Mouse (Mus musculus) forebrain, embryonic 15.5 days (tissue): ENCODE data around the gene Tmem145. TPM values are rescaled to one million over a fixed set of nuclear protein-coding genes. Genes with fewer than 3 reads are reported as not detected.
"Not testable (repeated sequence)": the region's sequence is repeated elsewhere in the genome, so short reads cannot be mapped to it uniquely, and the experiment has no call there.

Experiments used
- ATAC-seq: fragments of 200-750 bp; cut with Nextera tagmentation; replicated peaks from 2 replicates; pipeline ENCODE4 v1.8.0; 2017; ENCODE audit warnings: mild to moderate bottlenecking, moderate TSS enrichment, moderate library complexity
- H3K27ac ChIP-seq: fragments of 300-500 bp; sonication (generic); replicated peaks from 2 replicates; pipeline ENCODE4 v1.5.1; 2015; ENCODE audit warnings: mild to moderate bottlenecking, inconsistent platforms
- H3K27me3 ChIP-seq: fragments of 300-500 bp; sonication (generic); 2 replicates; pipeline ENCODE4 v1.6.1; 2015; ENCODE audit warnings: inconsistent platforms
- H3K36me3 ChIP-seq: fragments of 300-500 bp; sonication (generic); 2 replicates; pipeline ENCODE4 v1.6.1; 2015; ENCODE audit warnings: mild to moderate bottlenecking, inconsistent platforms
- H3K4me1 ChIP-seq: fragments of 300-500 bp; sonication (generic); 2 replicates; pipeline ENCODE4 v1.6.1; 2015; ENCODE audit warnings: inconsistent platforms
- H3K4me2 ChIP-seq: fragments of 300-500 bp; sonication (generic); replicated peaks from 2 replicates; pipeline ENCODE4 v1.6.1; 2015; ENCODE audit warnings: mild to moderate bottlenecking, inconsistent platforms
- H3K4me3 ChIP-seq: fragments of 300-500 bp; sonication (generic); 2 replicates; pipeline ENCODE4 v1.5.1; 2015; ENCODE audit warnings: mild to moderate bottlenecking, inconsistent platforms
- H3K9ac ChIP-seq: fragments of 300-500 bp; sonication (generic); replicated peaks from 2 replicates; pipeline ENCODE4 v1.6.1; 2015; ENCODE audit warnings: mild to moderate bottlenecking, inconsistent platforms
- H3K9me3 ChIP-seq: fragments of 300-500 bp; sonication (generic); 2 replicates; pipeline ENCODE4 v1.6.1; 2016; ENCODE audit warnings: inconsistent platforms
- WGBS: fragments of 180-500 bp; shearing (Covaris S2); methylation state at CpG from one replicate; pipeline ENCODE4 v1.1.7; 2015; ENCODE audit warnings: mixed read lengths; 5-methylcytosine and 5-hydroxymethylcytosine counted together
- polyA plus RNA-seq: library from polyadenylated mRNA; unstranded; fragments of >200 nt; fragmentation: Nextera tagmentation; extraction: Ambion mirVana; gene quantifications from 2 replicates; pipeline ENCODE4 v1.2.1, GENCODE M21; 2015

Tmem145 gene
- polyA plus RNA-seq, 1 experiment from 2014 or later, result 32.3 TPM

DNA sequence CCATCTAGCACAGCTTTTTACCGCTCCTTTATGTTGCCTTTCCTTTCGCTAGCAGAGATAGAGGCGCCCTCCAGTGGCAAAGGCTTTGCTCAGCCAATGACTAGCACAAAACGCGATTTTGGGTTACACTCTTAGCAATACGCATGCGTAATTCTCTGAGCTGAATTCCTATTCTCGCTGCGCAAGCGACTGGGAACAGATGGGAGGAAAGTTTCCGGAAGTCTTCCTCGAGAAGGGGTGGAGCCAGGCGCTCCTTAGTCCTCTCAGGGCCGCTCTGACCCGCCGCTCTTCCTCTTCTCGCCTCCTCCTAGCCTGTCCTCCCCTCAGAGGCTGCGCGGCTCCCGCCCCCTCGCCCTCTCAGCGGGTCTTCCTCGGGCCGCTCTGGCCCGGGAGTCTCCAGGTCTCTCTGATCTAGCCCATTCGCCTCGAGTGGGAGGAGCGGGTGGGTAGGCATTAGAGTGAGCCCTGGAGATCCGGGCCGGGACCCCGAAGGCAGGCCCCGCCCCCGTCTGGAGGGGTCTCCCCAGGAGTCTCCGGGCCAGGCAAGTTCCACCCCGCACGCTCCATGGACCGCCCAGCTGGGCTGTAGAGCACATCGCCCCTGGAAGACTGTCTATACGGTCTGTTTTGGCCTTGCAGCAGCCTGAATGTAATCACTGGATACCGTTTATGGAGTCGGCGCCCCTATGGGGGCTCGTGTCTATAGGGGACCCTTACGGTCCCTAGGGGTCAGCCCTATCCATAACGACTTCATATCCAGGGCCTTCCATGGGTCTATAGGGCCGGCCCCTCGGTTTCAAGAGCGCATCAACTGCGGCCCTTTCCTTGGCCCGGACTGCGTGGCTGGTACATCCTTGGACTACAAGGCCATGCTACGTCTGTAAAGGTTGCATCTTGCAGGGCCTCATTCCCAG, 10.9 kb downstream of the Tmem145 start, which contains the start of gene Megf8:
Megf8 (plus strand) TSS at position 633 of the 914 bp plus-strand sequence.
- Histone ChIP-seq H3K27ac (peak within 1 kb of the TSS; percentile 88), H3K36me3 (no peaks in the 10 kb centered on the region), H3K9ac (peak within 1 kb of the TSS; percentile 79), H3K27me3 (peaks cover 33% of the 10 kb centered on the region), H3K4me2 (peak within 1 kb of the TSS; percentile 91), H3K9me3 (no peaks in the 10 kb centered on the region), H3K4me3 (peak within 1 kb of the TSS; percentile 73), H3K4me1 (peaks cover 41% of the 10 kb centered on the region)
- peak; percentile 98 for ATAC-seq
- under 1% methylated on average over 52 of the region's 52 CpGs for WGBS

GRCm38 (mm10) chr7:25317446-25317999, 11.6 kb downstream of the Tmem145 start:
- Histone ChIP-seq H3K36me3 (no peaks in the 10 kb centered on the region), H3K9me3 (no peaks in the 10 kb centered on the region), H3K4me3 (peak overlapping the region; percentile 73), H3K4me2 (peak overlapping the region; percentile 91), H3K9ac (peak overlapping the region; percentile 79), H3K4me1 (peaks cover 46% of the 10 kb centered on the region), H3K27me3 (peaks cover 27% of the 10 kb centered on the region), H3K27ac (peak overlapping the region; percentile 88)
- WGBS, result 12% methylated on average over 21 of the region's 21 CpGs
- 0 out of 2 replicates have a peak, but pooled peaks have one; percentile 1 for ATAC-seq

DNA sequence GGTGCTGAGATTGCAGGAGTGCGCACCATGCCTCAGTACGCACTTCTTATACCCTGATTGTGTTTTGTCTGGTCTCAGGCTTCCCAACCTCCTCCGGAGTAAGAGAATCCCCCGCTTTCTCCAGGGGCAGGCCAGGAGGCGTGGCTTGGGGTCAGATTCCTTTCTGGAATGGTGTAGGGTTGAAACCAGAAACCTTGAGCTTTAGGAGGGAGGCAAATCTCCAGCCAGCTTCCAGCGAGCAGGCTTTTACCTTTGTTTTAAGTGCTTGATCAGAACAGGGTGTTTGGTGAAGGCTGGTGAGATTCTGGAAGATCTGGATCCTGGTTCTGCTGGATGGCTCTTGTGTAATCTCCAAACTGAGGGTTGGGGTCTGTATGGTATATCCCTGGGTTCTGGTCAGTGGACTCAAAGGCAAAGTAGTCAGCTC, 16.2 kb downstream of the Tmem145 start:
- H3K27me3 ChIP-seq, result no peaks in the 10 kb centered on the region
- 0 out of 2 replicates have a peak overlapping the region, but pooled peaks have one; percentile 9 for H3K9ac ChIP-seq
- no peak overlapping the region for H3K4me2 ChIP-seq
- no peaks in the 10 kb centered on the region for H3K9me3 ChIP-seq
- H3K4me3 ChIP-seq, result no peak overlapping the region
- WGBS, result 6% methylated on average over 6 of the region's 6 CpGs
- no peak for ATAC-seq
- peak overlapping the region; percentile 13; the same call in 1 of the 2 replicates for H3K27ac ChIP-seq
- H3K36me3 ChIP-seq, result no peaks in the 10 kb centered on the region
- peaks cover 27% of the 10 kb centered on the region for H3K4me1 ChIP-seq

GRCm38 (mm10) chr7:25323219-25323618, 17.3 kb downstream of the Tmem145 start:
- no peak overlapping the region for H3K4me3 ChIP-seq
- H3K9me3 ChIP-seq, result no peaks in the 10 kb centered on the region
- H3K4me2 ChIP-seq, result no peak overlapping the region
- H3K36me3 ChIP-seq, result 0 out of 2 replicates have a peak, but pooled peaks cover 2% of the 10 kb centered on the region
- WGBS, result 91% methylated on average over 2 of the region's 2 CpGs
- H3K27me3 ChIP-seq, result no peaks in the 10 kb centered on the region
- H3K27ac ChIP-seq, result no peak overlapping the region
- peaks cover 18% of the 10 kb centered on the region for H3K4me1 ChIP-seq
- H3K9ac ChIP-seq, result no peak overlapping the region
- ATAC-seq, result no peak

- not testable (repeated sequence) for H3K27me3 ChIP-seq, H3K9ac ChIP-seq, H3K4me3 ChIP-seq, ATAC-seq, H3K4me2 ChIP-seq, H3K9me3 ChIP-seq, H3K27ac ChIP-seq
- H3K36me3 ChIP-seq, result peaks cover 12% of the 10 kb centered on the region
- peaks cover 12% of the 10 kb centered on the region for H3K4me1 ChIP-seq
- 94% methylated on average over 6 of the region's 6 CpGs for WGBS
Measured at GRCm38 (mm10) chr7:25325431-25325830, 19.5 kb downstream of the Tmem145 start.

- no peak for ATAC-seq
- H3K9ac ChIP-seq, result no peak overlapping the region
- no peaks in the 10 kb centered on the region for H3K9me3 ChIP-seq
- no peak overlapping the region for H3K4me3 ChIP-seq
- 86% methylated on average over 8 of the region's 8 CpGs for whole genome bisulfite sequencing
- H3K27me3 ChIP-seq, result no peaks in the 10 kb centered on the region
- H3K4me1 ChIP-seq, result peaks cover 10% of the 10 kb centered on the region
- H3K4me2 ChIP-seq, result no peak overlapping the region
- H3K36me3 ChIP-seq, result peaks cover 20% of the 10 kb centered on the region
- H3K27ac ChIP-seq, result no peak overlapping the region
Measured at GRCm38 (mm10) chr7:25326233-25326632, 20.3 kb downstream of the Tmem145 start.

DNA sequence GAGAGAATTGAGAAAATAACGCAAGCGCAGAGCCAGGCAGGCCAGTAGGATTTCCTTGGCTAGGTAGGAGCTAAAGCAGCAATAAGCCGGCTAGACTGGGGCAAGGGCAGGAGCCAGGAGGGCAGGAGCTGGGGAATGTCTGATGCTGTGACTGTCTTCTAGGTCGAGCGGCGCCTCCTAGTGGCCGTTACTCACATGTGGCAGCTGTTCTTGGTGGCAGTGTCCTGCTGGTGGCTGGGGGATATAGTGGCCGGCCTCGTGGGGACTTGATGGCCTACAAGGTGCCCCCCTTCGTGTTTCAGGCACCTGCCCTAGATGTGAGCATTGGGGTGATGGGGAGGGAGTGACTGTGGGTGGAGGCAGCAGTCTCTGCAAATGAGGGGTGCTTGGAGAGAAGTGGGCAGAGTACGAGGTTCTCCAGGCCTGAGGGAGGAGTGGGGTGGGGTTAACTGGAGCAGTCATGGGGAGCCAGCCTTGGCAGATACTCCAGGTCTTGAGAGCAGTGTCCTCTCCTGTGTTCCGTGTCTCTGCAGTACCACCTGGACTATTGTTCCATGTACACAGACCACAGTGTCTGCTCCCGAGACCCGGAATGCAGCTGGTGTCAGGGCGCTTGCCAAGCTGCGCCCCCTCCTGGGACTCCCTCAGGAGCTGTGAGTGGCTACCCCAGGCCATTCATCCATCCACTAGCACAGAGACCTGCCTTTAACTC, 27.8 kb downstream of the Tmem145 start:
- H3K4me2 ChIP-seq, result no peak overlapping the region
- WGBS, result 38% methylated on average over 16 of the region's 16 CpGs
- H3K36me3 ChIP-seq, result peaks cover 49% of the 10 kb centered on the region
- no peak overlapping the region for H3K4me3 ChIP-seq
- H3K27me3 ChIP-seq, result no peaks in the 10 kb centered on the region
- no peaks in the 10 kb centered on the region for H3K4me1 ChIP-seq
- 0 out of 2 replicates have a peak, but pooled peaks have one; percentile 43 for ATAC-seq
- no peak overlapping the region for H3K9ac ChIP-seq
- H3K9me3 ChIP-seq, result no peaks in the 10 kb centered on the region
- no peak overlapping the region for H3K27ac ChIP-seq

- WGBS, result 82% methylated on average over 12 of the region's 12 CpGs
Measured at GRCm38 (mm10) chr7:25334472-25334871, 28.6 kb downstream of the Tmem145 start.

DNA sequence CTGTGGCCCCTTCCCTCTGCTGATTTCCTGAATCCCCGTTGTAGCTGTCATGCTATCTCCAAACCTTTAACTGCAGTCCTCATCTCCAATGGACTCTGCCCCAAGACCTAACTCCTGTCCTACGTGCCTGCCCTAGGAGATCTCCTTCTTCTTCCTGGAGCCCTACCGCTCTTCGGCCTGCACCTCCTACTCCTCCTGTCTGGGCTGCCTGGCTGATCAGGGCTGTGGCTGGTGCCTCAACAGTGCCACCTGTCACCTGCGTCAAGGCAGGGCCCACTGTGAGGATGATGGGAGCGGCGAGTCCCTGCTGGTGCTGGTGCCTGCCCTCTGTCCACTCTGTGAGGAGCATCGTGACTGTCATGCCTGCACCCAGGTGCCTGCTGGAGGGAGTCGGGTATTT, 33.4 kb downstream of the Tmem145 start:
- no peak overlapping the region for H3K9ac ChIP-seq
- no peak overlapping the region for H3K4me3 ChIP-seq
- H3K4me2 ChIP-seq, result no peak overlapping the region
- no peak for ATAC-seq
- H3K36me3 ChIP-seq, result peaks cover 47% of the 10 kb centered on the region
- H3K4me1 ChIP-seq, result no peaks in the 10 kb centered on the region
- no peaks in the 10 kb centered on the region for H3K27me3 ChIP-seq
- 94% methylated on average over 9 of the region's 9 CpGs for WGBS
- H3K27ac ChIP-seq, result no peak overlapping the region
- H3K9me3 ChIP-seq, result no peaks in the 10 kb centered on the region

More at GRCm38 (mm10) chr7:25334472-25334871, 28.6 kb downstream of the Tmem145 start:
- Histone ChIP-seq H3K4me2 (no peak overlapping the region), H3K9me3 (no peaks in the 10 kb centered on the region), H3K27me3 (no peaks in the 10 kb centered on the region), H3K4me1 (no peaks in the 10 kb centered on the region), H3K36me3 (peaks cover 49% of the 10 kb centered on the region), H3K9ac (no peak overlapping the region), H3K27ac (no peak overlapping the region), H3K4me3 (no peak overlapping the region)
- ATAC-seq, result no peak

- H3K4me2 ChIP-seq, result no peak overlapping the region
- H3K4me3 ChIP-seq, result no peak overlapping the region
- H3K36me3 ChIP-seq, result peaks cover 40% of the 10 kb centered on the region
- H3K27me3 ChIP-seq, result no peaks in the 10 kb centered on the region
- no peaks in the 10 kb centered on the region for H3K9me3 ChIP-seq
- no peak overlapping the region for H3K9ac ChIP-seq
- 66% methylated on average over 19 of the region's 20 CpGs for WGBS
- peak; percentile 65 for ATAC-seq
- peak overlapping the region; percentile 62 for H3K27ac ChIP-seq
- H3K4me1 ChIP-seq, result no peaks in the 10 kb centered on the region
Measured at GRCm38 (mm10) chr7:25341000-25341784, 35.3 kb downstream of the Tmem145 start.

DNA sequence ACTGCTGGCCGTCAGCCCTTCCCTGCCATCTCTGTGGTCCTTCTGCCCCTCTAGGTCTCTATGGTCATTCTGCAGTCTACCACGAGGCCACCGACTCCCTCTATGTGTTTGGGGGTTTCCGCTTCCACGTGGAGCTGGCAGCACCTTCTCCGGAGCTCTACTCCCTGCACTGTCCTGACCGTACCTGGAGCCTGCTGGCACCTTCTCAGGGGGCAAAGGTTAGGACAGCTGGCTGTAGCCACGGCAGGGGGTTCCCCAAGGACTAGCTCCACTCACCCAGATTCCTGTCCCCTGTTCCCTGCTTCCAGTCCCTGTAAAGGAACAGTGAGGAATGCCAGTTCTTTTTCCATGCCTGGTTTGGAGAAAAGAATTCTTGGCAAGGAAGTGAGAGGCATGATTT, 43.0 kb downstream of the Tmem145 start:
- Histone ChIP-seq H3K27ac (no peak overlapping the region), H3K27me3 (no peaks in the 10 kb centered on the region), H3K4me2 (no peak overlapping the region), H3K9ac (no peak overlapping the region), H3K36me3 (peaks cover 74% of the 10 kb centered on the region), H3K4me1 (no peaks in the 10 kb centered on the region), H3K9me3 (no peaks in the 10 kb centered on the region), H3K4me3 (no peak overlapping the region)
- 90% methylated on average over 8 of the region's 8 CpGs for WGBS
- no peak for ATAC-seq
